Mouse (Mus musculus): ENCODE measurements around the gene Gm4981. TPM values are rescaled to one million over a fixed set of nuclear protein-coding genes. Genes with fewer than 3 reads are reported as not detected.

Gm4981 gene
- total and polyA plus RNA-seq, 3 experiments, result not detected

- H3K4me3 ChIP-seq (ENCODE audit: control insufficient read depth in 1 of 2, insufficient read depth in 1 of 2, low read depth in 2 of 2, low read length in 2 of 2), result no peak overlapping the region
- H3K79me2 ChIP-seq (ENCODE audit: control insufficient read depth, insufficient read depth, low read length, poor library complexity), result no peaks in the 10 kb centered on the region
- no peaks in the 10 kb centered on the region for H3K27me3 ChIP-seq (ENCODE audit: control insufficient read depth in 1 of 2, insufficient read depth in 2 of 2, low read length in 2 of 2)
- no peaks in the 10 kb centered on the region for H3K36me3 ChIP-seq (ENCODE audit: control insufficient read depth in 1 of 2, insufficient read depth in 2 of 2, low read length in 2 of 2)
- no peak for DNase-seq (ENCODE audit: low read depth, low spot score)
- no peak overlapping the region for H3K27ac ChIP-seq (ENCODE audit: control insufficient read depth, low read depth, low read length)
- TF ChIP-seq BHLHE40 (IDR thresholded peaks at IDR 0.05; ENCODE audit: borderline replicate concordance, low read depth, low read length), result no peak
- TF ChIP-seq SMC3 (IDR thresholded peaks at IDR 0.05; ENCODE audit: low read depth, low read length), result no peak
- no peak for TF ChIP-seq HCFC1 (IDR thresholded peaks at IDR 0.05; ENCODE audit: low read depth, low read length)
- TF ChIP-seq CHD2 (IDR thresholded peaks at IDR 0.05; ENCODE audit: low read length), result no peak
- TF ChIP-seq ELF1 (IDR thresholded peaks at IDR 0.05; ENCODE audit: low read depth, low read length), result no peak
- no peak for TF ChIP-seq MYC (IDR thresholded peaks at IDR 0.05; ENCODE audit: low read depth, low read length)
- no peak for TF ChIP-seq TAL1 (IDR thresholded peaks at IDR 0.05; ENCODE audit: low read length)
- no peak for TF ChIP-seq NRF1 (IDR thresholded peaks at IDR 0.05; ENCODE audit: insufficient read depth, low read depth, low read length, poor library complexity, severe bottlenecking)
- TF ChIP-seq POLR2AphosphoS5 (IDR thresholded peaks at IDR 0.05; ENCODE audit: borderline replicate concordance, low read depth, low read length), result no peak
- TF ChIP-seq RCOR1 (IDR thresholded peaks at IDR 0.05; ENCODE audit: low read depth, low read length), result no peak
- TF ChIP-seq TBP (IDR thresholded peaks at IDR 0.05; ENCODE audit: low read depth, low read length), result no peak
- no peak for TF ChIP-seq USF1 (IDR thresholded peaks at IDR 0.05; ENCODE audit: low read depth, low read length)
- no peak for TF ChIP-seq MYB (IDR thresholded peaks at IDR 0.05; ENCODE audit: low read depth, low read length)
- no peak for TF ChIP-seq RAD21 (IDR thresholded peaks at IDR 0.05; ENCODE audit: low read depth, low read length)
- TF ChIP-seq POLR2AphosphoS2 (IDR thresholded peaks at IDR 0.05; ENCODE audit: low read length), result no peak
- TF ChIP-seq USF2 (IDR thresholded peaks at IDR 0.05; ENCODE audit: borderline replicate concordance in 1 of 2, insufficient read depth in 1 of 2, low read depth in 1 of 2, low read length in 2 of 2), result no peak
- no peak for TF ChIP-seq ZNF384 (IDR thresholded peaks at IDR 0.05; ENCODE audit: low read depth, low read length)
- no peak for TF ChIP-seq NELFE (IDR thresholded peaks at IDR 0.05; ENCODE audit: low read depth, low read length)
- TF ChIP-seq MXI1 (IDR thresholded peaks at IDR 0.05; ENCODE audit: low read depth, low read length), result no peak
- TF ChIP-seq ZMIZ1 (IDR thresholded peaks at IDR 0.05; ENCODE audit: low read depth, low read length), result no peak
- no peaks in the 10 kb centered on the region for H3K4me1 ChIP-seq (ENCODE audit: control insufficient read depth in 1 of 2, insufficient read depth in 2 of 2, low read length in 2 of 2)
- H3K9me3 ChIP-seq (replicated peaks; ENCODE audit: insufficient read depth, low read length), result no peaks in the 10 kb centered on the region
- no peak overlapping the region for H3K9ac ChIP-seq (ENCODE audit: control insufficient read depth, low read depth, low read length, poor library complexity, severe bottlenecking)
Observed at GRCm38 (mm10) chr10:58210514-58210913, 26.0 kb downstream of the Gm4981 start.

DNA sequence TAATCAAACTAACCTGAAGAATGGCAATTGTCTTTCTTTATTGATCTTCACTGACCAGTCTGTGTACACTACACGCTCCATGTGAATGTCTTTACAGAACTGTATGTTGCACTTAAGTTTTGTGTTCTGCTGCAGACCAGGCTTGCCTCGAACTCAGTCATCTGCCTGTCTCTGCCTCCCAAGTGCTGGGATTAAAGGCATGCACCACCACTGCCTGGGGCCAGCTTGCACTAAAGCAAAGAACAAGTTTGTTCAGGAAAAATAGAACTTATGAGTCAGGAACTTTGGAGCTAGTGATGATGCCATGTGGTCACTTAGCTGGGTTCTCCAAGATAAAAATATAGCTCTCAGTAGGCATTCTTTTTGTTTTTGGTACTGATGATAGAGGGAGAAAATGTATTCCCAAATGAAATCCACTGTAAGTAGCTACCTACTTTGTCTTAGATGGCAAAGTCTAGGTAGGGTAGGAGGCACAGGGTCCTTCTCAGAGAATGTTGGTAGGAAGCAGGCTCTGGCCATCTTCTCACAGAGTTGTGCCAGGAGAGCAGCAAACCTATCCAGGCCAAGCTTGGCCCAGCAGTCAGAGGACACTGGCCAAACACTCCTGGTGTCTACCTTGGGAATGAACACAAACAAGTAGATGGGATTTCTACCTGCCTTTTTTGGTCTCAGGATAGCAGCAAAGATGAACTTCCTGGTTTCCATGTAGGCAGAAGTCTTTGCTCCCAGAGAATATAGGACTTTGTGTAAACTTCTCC, 26.6 kb downstream of the Gm4981 start:
- no peaks in the 10 kb centered on the region for H3K36me3 ChIP-seq (ENCODE audit: control insufficient read depth in 1 of 2, insufficient read depth in 2 of 2, low read length in 2 of 2)
- no peak overlapping the region for H3K4me3 ChIP-seq (ENCODE audit: control insufficient read depth in 1 of 2, insufficient read depth in 1 of 2, low read depth in 2 of 2, low read length in 2 of 2)
- H3K27me3 ChIP-seq (ENCODE audit: control insufficient read depth in 1 of 2, insufficient read depth in 2 of 2, low read length in 2 of 2), result no peaks in the 10 kb centered on the region
- H3K79me2 ChIP-seq (ENCODE audit: control insufficient read depth, insufficient read depth, low read length, poor library complexity), result no peaks in the 10 kb centered on the region
- no peak for DNase-seq (ENCODE audit: low read depth, low spot score)
- H3K9me3 ChIP-seq (replicated peaks; ENCODE audit: insufficient read depth, low read length), result no peaks in the 10 kb centered on the region
- no peaks in the 10 kb centered on the region for H3K4me1 ChIP-seq (ENCODE audit: control insufficient read depth in 1 of 2, insufficient read depth in 2 of 2, low read length in 2 of 2)
- no peak overlapping the region for H3K27ac ChIP-seq (ENCODE audit: control insufficient read depth, low read depth, low read length)
- TF ChIP-seq CHD2 (IDR thresholded peaks at IDR 0.05; ENCODE audit: low read length), result no peak
- TF ChIP-seq MEF2A (IDR thresholded peaks at IDR 0.05; ENCODE audit: extremely low read depth, insufficient replicate concordance, low read depth, low read length, poor library complexity, severe bottlenecking), result no peak
- TF ChIP-seq ETS1 (IDR thresholded peaks at IDR 0.05; ENCODE audit: low read depth, low read length), result no peak
- no peak for TF ChIP-seq TCF12 (IDR thresholded peaks at IDR 0.05; ENCODE audit: low read depth, low read length)
- no peak for TF ChIP-seq POLR2AphosphoS5 (IDR thresholded peaks at IDR 0.05; ENCODE audit: borderline replicate concordance, low read depth, low read length)
- TF ChIP-seq MYC (IDR thresholded peaks at IDR 0.05; ENCODE audit: low read depth, low read length), result no peak
- TF ChIP-seq BHLHE40 (IDR thresholded peaks at IDR 0.05; ENCODE audit: borderline replicate concordance, low read depth, low read length), result no peak
- no peak for TF ChIP-seq EP300 (IDR thresholded peaks at IDR 0.05; ENCODE audit: low read depth in 1 of 2, low read length in 2 of 2)
- TF ChIP-seq USF2 (IDR thresholded peaks at IDR 0.05; ENCODE audit: borderline replicate concordance in 1 of 2, insufficient read depth in 1 of 2, low read depth in 1 of 2, low read length in 2 of 2), result no peak
- no peak for TF ChIP-seq KAT2A (conservative IDR thresholded peaks at IDR 0.05; ENCODE audit: low read depth, low read length)
- TF ChIP-seq NELFE (IDR thresholded peaks at IDR 0.05; ENCODE audit: low read depth, low read length), result no peak
- no peak for TF ChIP-seq RAD21 (IDR thresholded peaks at IDR 0.05; ENCODE audit: low read depth, low read length)
- H3K9ac ChIP-seq (ENCODE audit: control insufficient read depth, low read depth, low read length, poor library complexity, severe bottlenecking), result no peak overlapping the region
